Mouse (Mus musculus) adrenal gland, adult (tissue): ENCODE results near the gene Rgs5.

Experiments
- DNase-seq, 2 experiments: peaks; one replicate each; pipeline ENCODE4 v3.0.0; 2022 to 2023; ENCODE audit warnings: low spot score in 1 of 2; ENCODE audit not compliant: inconsistent age in 2 of 2

Rgs5 gene

DNA sequence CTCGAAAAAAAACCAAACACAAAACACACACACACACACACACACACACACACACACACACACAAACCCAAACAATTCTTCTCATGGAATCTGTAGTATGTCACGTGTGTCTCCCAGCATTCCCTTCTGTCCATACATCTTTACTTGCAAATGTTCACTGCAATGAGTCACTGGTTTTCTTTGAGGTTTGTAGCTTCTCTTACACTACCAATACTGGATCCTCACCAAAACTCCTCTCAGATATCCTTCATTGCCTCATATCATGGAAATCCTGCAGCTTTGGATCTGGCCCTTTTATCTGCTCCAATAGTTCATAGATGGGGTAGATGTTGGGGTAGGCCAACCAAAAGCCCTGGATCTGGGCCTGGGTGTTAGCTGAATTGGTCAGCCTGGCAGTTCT is 66.5 kb downstream of the Rgs5 start:
- no peak for DNase-seq

DNA sequence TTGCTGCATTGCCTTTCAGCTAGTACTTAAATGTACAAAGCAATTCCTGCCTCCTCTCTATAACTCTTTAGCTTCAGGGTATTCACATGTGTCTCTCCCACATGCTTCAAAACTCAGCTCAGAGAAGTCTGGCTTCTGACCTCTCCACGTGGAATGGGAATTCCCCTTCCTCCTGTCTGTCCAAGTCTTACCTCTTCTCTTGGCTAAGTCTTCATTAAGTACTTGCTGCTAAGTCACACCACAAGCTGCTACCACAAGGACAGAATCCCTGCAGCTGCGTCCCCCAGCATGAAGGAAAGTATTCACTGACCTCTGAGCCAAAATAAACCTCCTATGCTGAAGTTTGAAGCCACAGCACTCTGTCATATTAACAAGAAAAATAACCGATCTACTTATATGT is 71.0 kb downstream of the Rgs5 start:
- no peak for DNase-seq

DNA sequence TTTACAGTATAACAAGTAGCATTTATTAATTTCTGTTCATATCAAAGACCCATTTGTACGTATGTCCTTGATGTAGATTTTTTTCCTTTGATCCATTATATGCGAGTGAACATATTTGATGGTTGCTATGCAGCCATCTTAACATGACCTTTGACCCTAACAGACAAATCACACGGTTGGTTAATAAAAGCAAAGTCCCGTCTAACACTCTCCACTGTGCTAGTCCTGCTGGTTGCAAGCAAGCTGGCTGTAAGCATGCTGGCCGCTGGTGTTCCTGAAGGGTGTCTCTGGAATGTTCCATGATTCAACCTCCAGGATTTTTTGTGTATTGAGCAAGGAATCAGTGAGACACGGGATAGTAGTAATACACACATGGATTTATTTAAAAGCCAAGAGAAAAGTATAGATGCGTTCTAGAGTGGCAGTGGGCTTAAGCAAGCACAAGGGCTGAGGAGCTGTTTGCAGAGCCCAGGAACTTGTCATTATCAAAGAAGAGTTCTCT is 75.3 kb downstream of the Rgs5 start:
- DNase-seq, result no peak

DNA sequence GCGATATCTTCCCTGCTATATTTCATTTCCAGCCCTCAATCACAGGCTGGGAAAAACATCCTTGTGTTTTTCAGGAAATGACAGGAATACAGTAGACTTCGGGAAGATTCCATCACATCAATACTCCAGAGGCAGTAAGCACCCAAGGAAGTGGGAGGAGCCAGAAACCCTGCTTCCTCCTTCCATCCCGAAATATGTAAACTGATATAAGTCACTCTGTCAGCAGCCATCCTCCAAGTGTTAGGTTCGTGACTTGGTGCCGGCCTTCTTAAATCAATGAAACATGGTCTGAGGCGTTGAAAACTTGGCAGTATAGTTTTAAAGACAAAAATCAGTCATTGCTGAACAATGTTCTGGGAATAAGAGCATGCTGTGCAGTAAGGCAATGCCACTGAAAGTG is 80.8 kb downstream of the Rgs5 start:
- no peak for DNase-seq

DNA sequence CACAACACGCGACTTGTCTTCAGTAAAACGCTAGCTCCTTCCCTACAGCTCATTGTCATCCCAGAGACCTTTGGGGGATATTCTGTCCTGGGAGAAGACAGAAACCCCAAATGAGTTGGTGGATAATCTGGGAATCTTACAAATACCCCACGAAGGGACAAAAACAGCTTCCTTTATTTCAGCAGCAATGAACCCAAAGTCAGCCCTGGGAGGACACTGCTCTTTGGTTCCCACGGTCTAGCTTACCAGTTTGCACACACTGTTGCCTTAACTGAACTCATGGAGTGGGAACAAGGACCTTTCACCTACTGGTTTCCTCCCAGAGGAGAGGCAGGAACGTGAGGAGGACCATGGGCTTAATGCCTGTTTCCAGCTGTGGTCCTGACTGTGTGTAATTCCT is 81.9 kb downstream of the Rgs5 start:
- DNase-seq, result no peak

DNA sequence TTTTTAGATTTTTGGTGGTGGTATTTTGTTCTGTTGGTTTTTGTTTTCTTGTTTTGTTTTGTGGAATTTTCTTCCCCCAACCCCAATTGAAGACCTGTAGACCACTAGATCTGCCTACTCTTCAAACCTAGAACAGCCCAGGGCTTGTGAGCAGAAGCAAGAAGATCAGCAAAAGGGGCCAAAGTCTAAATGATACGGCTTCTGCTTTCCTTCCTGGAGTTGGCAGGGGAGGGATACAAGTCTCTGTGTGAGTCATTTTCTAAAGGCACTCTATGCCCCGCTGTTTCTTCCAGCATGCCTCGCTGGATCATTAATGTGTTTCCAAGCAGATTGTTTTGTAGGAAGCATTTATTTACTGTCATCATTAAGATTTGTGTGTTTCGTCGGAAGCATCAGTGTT is 85.8 kb downstream of the Rgs5 start:
- peak in 1 of 2 experiments; percentile 44 for DNase-seq
